Mouse (Mus musculus) lung, postnatal 0 days (tissue): ENCODE data around the gene Ep400. TPM values are rescaled to one million over a fixed set of nuclear protein-coding genes. Genes with fewer than 3 reads are reported as not detected.

Experiments
- ATAC-seq: fragments of 200-750 bp; cut with Nextera tagmentation; 2 replicates; pipeline ENCODE4 v1.8.0; 2017; ENCODE audit warnings: moderate library complexity
- DNase-seq: peaks from one replicate; pipeline ENCODE4 v3.0.0-alpha.2; 2016; ENCODE audit warnings: low spot score
- H3K27ac ChIP-seq: fragments of 300-500 bp; sonication (generic); 2 replicates; pipeline ENCODE4 v1.5.1; 2014; ENCODE audit warnings: antibody characterized with exemption, mild to moderate bottlenecking, low read length, mixed read lengths
- H3K27me3 ChIP-seq: fragments of 300-500 bp; sonication (generic); replicated peaks from 2 replicates; pipeline ENCODE4 v1.6.1; 2014; ENCODE audit warnings: low read length, mixed read lengths; ENCODE audit not compliant: insufficient read depth
- H3K36me3 ChIP-seq: fragments of 300-500 bp; sonication (generic); 2 replicates; pipeline ENCODE4 v1.6.1; 2014; ENCODE audit warnings: low read length, mixed read lengths; ENCODE audit not compliant: insufficient read depth
- H3K4me1 ChIP-seq: fragments of 300-500 bp; sonication (generic); 2 replicates; pipeline ENCODE4 v1.6.1; 2014; ENCODE audit warnings: antibody characterized with exemption, low read depth, low read length, mixed read lengths; ENCODE audit not compliant: insufficient read depth
- H3K4me2 ChIP-seq: fragments of 300-500 bp; sonication (generic); replicated peaks from 2 replicates; pipeline ENCODE4 v1.6.1; 2014; ENCODE audit warnings: low read depth, mild to moderate bottlenecking, low read length, moderate library complexity, mixed read lengths
- H3K4me3 ChIP-seq: fragments of 300-500 bp; sonication (generic); 2 replicates; pipeline ENCODE4 v1.5.1; 2014; ENCODE audit warnings: low read depth, low read length
- H3K9ac ChIP-seq: fragments of 300-500 bp; sonication (generic); replicated peaks from 2 replicates; pipeline ENCODE4 v1.6.1; 2014; ENCODE audit warnings: low read depth, mild to moderate bottlenecking
- H3K9me3 ChIP-seq: fragments of 300-500 bp; sonication (generic); 2 replicates; pipeline ENCODE4 v1.6.1; 2016; ENCODE audit warnings: low read length, mixed read lengths
- CTCF ChIP-seq: IDR thresholded peaks from 2 replicates; pipeline ENCODE4 v1.5.1; 2016; ENCODE audit warnings: antibody characterized with exemption, mild to moderate bottlenecking
- EP300 ChIP-seq: IDR thresholded peaks from 2 replicates; pipeline ENCODE4 v1.6.1; 2016; ENCODE audit warnings: antibody characterized with exemption, mild to moderate bottlenecking, control low read depth
- WGBS: fragments of 180-500 bp; shearing (Covaris S2); extraction: QIAGEN DNeasy Blood & Tissue Kit; methylation state at CpG from one replicate; pipeline ENCODE4 v1.1.7; 2014; 5-methylcytosine and 5-hydroxymethylcytosine counted together
- polyA plus RNA-seq: library from polyadenylated mRNA; unstranded; fragments of >200 nt; fragmentation: Nextera tagmentation; extraction: Ambion mirVana; gene quantifications from 2 replicates; pipeline ENCODE4 v1.2.1, GENCODE M21; 2015

Gene Ep400
- polyA plus RNA-seq = 16.7 and 17.5 TPM in 2 replicates

- Histone ChIP-seq H3K27ac (peak within 1 kb of the TSS; percentile 95), H3K9ac (peak within 1 kb of the TSS; percentile 80), H3K4me3 (peak within 1 kb of the TSS; percentile 90), H3K4me1 (peaks cover 9% of the 10 kb centered on the region; the same call in 1 of the 2 replicates), H3K36me3 (peaks cover 6% of the 10 kb centered on the region; the same call in 1 of the 2 replicates), H3K27me3 (no peaks in the 10 kb centered on the region), H3K9me3 (no peaks in the 10 kb centered on the region), H3K4me2 (peak within 1 kb of the TSS; percentile 73)
- TF ChIP-seq CTCF = peak; percentile 86
- no peak for TF ChIP-seq EP300
- WGBS = under 1% methylated on average over 68 of the region's 83 CpGs
- peak; percentile 97 for ATAC-seq
- peak; percentile 100 for DNase-seq
These were observed at the start of gene Ep400 for GRCm38 (mm10) chr5:110770448-110771158. TSS of gene Ep400 (minus strand) at chr5:110770717.

- Histone ChIP-seq H3K27ac (peak within 1 kb of the TSS; percentile 94), H3K36me3 (peaks cover 6% of the 10 kb centered on the region; the same call in 1 of the 2 replicates), H3K9ac (peak within 1 kb of the TSS; percentile 95), H3K4me3 (peak within 1 kb of the TSS; percentile 97), H3K9me3 (no peaks in the 10 kb centered on the region), H3K27me3 (no peaks in the 10 kb centered on the region), H3K4me1 (peaks cover 7% of the 10 kb centered on the region; the same call in 1 of the 2 replicates), H3K4me2 (peak within 1 kb of the TSS; percentile 95)
- DNase-seq = peak; percentile 99
- peak; percentile 94 for ATAC-seq
- WGBS = 3% methylated on average over 65 of the region's 80 CpGs
- no peak for TF ChIP-seq EP300
- no peak for TF ChIP-seq CTCF
These were observed 39.3 kb upstream of the Ep400 start, which contains the start of gene Ulk1 for GRCm38 (mm10) chr5:110809667-110810325. TSS of gene Ulk1 (minus strand) at chr5:110810097.

DNA sequence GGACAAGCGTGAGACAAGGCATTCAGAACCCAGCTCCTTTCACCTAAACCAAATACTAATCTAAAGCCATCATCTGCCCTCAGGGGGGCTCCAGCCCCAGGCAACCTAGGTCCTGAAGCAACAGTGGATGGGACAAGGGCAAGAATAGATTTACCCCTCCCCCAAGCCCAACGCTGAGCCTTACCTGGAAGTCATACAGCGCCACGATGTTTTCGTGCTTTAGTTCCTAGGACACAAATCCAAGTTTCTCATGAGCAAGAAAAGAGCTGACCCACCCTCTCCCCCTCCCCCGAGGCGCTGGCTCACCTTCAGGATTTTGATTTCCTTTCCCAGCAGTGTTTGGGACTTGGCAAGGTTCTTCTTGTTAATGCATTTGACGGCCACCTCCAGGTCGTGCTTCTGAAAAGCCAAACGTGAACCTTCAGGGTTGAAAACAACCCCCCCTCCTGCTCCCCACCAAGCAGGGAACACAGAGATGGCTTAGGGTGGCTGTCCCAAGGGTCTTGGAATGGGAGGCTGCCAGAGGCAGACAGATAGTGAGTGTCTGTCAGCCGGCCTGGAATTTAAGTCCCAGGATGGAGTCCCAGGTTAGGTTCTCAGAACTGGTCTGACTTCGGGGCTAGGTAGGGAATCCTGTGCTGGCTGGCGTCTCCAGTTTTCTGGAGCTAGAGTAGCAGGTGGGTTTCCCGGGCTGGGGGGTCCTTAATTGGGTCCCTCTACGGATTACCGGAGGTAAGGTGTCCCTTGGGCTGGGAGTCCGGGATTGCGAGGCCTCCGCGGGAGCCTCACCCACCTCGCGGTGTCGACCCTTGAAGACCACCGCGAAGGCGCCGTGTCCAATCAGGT, 38.5 kb upstream of the Ep400 start:
- H3K9me3 ChIP-seq = no peaks in the 10 kb centered on the region
- no peaks in the 10 kb centered on the region for H3K27me3 ChIP-seq
- H3K36me3 ChIP-seq = peaks cover 6% of the 10 kb centered on the region; the same call in 1 of the 2 replicates
- under 1% methylated on average over 27 of the region's 27 CpGs for WGBS
- H3K4me1 ChIP-seq = peaks cover 7% of the 10 kb centered on the region; the same call in 1 of the 2 replicates
- TF ChIP-seq CTCF (0 out of 2 replicates have a peak, but pooled peaks have one; percentile 3), EP300 (no peak)
- ATAC-seq (no peak), DNase-seq (peak; percentile 49)
- H3K4me3 ChIP-seq = peak overlapping the region; percentile 97
- peak overlapping the region; percentile 95 for H3K9ac ChIP-seq
- peak overlapping the region; percentile 94 for H3K27ac ChIP-seq
- H3K4me2 ChIP-seq = peak overlapping the region; percentile 95

DNA sequence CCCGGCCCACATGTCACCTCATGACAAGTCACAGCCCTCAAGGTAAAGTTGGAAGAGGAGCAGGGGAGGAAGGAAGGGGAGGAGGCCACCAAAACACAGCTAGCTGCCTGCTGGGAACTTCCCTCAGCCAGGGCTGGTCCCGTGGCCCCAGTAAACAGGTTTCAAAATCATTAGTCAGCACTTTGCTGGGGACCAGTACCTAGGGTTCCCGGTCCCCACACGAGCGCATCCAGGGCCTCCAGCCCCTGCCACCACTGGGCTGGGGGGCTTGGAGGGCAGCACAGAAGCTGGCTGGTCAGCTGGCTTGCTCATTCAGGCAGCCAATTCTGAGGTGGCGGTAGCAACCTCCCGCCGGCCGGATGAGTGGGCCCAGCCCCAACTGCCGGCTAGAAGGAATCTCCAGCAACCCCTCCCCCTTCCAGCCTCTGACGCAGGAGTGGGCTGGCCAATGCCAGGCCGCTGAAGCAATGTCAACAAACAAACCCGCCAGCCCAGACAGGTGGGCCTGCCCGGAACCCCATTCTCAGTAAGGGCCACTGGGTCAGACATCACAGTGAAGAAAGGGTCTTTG, 37.6 kb upstream of the Ep400 start:
- Histone ChIP-seq H3K9ac (peak overlapping the region; percentile 95), H3K4me3 (peak overlapping the region; percentile 97), H3K27ac (peak overlapping the region; percentile 94), H3K9me3 (no peaks in the 10 kb centered on the region), H3K27me3 (no peaks in the 10 kb centered on the region), H3K4me2 (peak overlapping the region; percentile 95), H3K4me1 (peaks cover 7% of the 10 kb centered on the region; the same call in 1 of the 2 replicates), H3K36me3 (peaks cover 6% of the 10 kb centered on the region; the same call in 1 of the 2 replicates)
- TF ChIP-seq EP300 (peak; percentile 24; the same call in 1 of the 2 replicates), CTCF (no peak)
- ATAC-seq (peak; percentile 78), DNase-seq (peak; percentile 97)
- WGBS = 2% methylated on average over 14 of the region's 14 CpGs

GRCm38 (mm10) chr5:110807453-110807852, 36.9 kb upstream of the Ep400 start:
- WGBS = 70% methylated on average over 4 of the region's 4 CpGs
- H3K27me3 ChIP-seq = no peaks in the 10 kb centered on the region
- H3K4me1 ChIP-seq = peaks cover 7% of the 10 kb centered on the region; the same call in 1 of the 2 replicates
- H3K9me3 ChIP-seq = no peaks in the 10 kb centered on the region
- peaks cover 6% of the 10 kb centered on the region; the same call in 1 of the 2 replicates for H3K36me3 ChIP-seq
- peak overlapping the region; percentile 97 for H3K4me3 ChIP-seq
- H3K4me2 ChIP-seq = peak overlapping the region; percentile 95
- peak overlapping the region; percentile 44 for H3K9ac ChIP-seq
- H3K27ac ChIP-seq = peak overlapping the region; percentile 94
- no peak for TF ChIP-seq CTCF
- TF ChIP-seq EP300 = no peak
- DNase-seq = no peak
- no peak for ATAC-seq
